Mouse (Mus musculus): ENCODE data around the gene Hspa1l.
"Not testable (repeated sequence)": the region's sequence is repeated elsewhere in the genome, so short reads cannot be mapped to it uniquely, and the experiment has no call there.

DNA sequence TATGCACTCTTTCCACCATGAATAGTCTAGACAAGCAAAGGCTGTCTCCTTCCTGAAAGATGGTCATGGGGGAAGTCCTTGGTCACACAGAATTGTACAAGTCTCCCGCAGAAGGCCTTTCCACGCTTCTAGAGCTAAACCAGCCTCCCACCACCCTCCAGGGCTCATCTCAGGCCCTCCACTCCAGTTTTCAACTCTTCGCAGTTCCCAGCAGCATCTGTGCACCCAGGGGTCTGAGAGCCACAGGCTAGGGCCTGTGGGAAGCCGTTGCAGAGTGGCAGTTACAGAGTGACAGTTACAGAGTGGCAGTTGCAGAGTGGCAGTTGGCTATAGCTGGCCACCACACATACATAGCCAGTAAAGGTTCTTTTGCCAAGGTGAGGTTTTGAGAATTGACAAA is 23.4 kb downstream of the Hspa1l start:
- TF ChIP-seq POLR2A (IDR thresholded peaks at IDR 0.05; ENCODE audit: borderline replicate concordance, control insufficient read depth, low read depth, low read length); CTCF (IDR thresholded peaks at IDR 0.05; ENCODE audit: control insufficient read depth, insufficient read depth, low read length): not testable (repeated sequence)
